Mouse (Mus musculus): ENCODE measurements at regions not wholly inside any gene's neighbourhood (a gene's known extent, or its start where the extent isn't known, plus 50 kb on each side); places are given as distances from the start of the nearest gene placed in this dataset.

GRCm38 (mm10) chr5:52240540-52240939 lies 50.2 kb upstream of the Dhx15 start:
- WGBS, result 0% methylated on average over 2 of the region's 2 CpGs
- no peaks in the 10 kb centered on the region for H3K9me3 ChIP-seq
- no peak overlapping the region for H3K27ac ChIP-seq
- no peak overlapping the region for H3K9ac ChIP-seq
- no peaks in the 10 kb centered on the region for H3K27me3 ChIP-seq
- ATAC-seq (ENCODE audit: insufficient number of reproducible peaks, insufficient read depth, low FRiP score, low TSS enrichment), result no peak
- no peak overlapping the region for H3K4me2 ChIP-seq (replicated peaks)
- H3K36me3 ChIP-seq, result no peaks in the 10 kb centered on the region
- no peak overlapping the region for H3K4me3 ChIP-seq
- H3K4me1 ChIP-seq, result peaks cover 7% of the 10 kb centered on the region
